Mouse (Mus musculus): ENCODE data around the gene Ergic1. TPM values are rescaled to one million over a fixed set of nuclear protein-coding genes. Genes with fewer than 3 reads are reported as not detected.
A peak's percentile ranks its signal among the peaks of the same experiment; 100 is the strongest.

Ergic1 gene
- total and polyA plus RNA-seq, 3 experiments = 53.6 to 64.4 (median 59.4) TPM

- Histone ChIP-seq H3K27ac (peak overlapping the region; percentile 12; the same call in 1 of the 2 replicates), H3K36me3 (ENCODE audit: control insufficient read depth, insufficient read depth, low read length) (no peaks in the 10 kb centered on the region), H3K9ac (ENCODE audit: low read depth, low read length) (no peak overlapping the region), H3K4me3 (no peak overlapping the region), H3K27me3 (ENCODE audit: control insufficient read depth, insufficient read depth, low read length) (no peaks in the 10 kb centered on the region), H3K79me2 (replicated peaks; ENCODE audit: control insufficient read depth, insufficient read depth, low read length) (no peaks in the 10 kb centered on the region), H3K4me1 (ENCODE audit: control insufficient read depth, insufficient read depth, low read length) (peaks cover 3% of the 10 kb centered on the region)
- intact Hi-C loops (cut with DNase I) = no loop called here
- TF ChIP-seq POLR2A (IDR thresholded peaks at IDR 0.05; ENCODE audit: insufficient read depth, low read depth, low read length) (no peak), CTCF (IDR thresholded peaks at IDR 0.05) (peak; percentile 22; the same call in 1 of the 2 replicates)
- WGBS = 66% methylated on average over 14 of the region's 14 CpGs
- DNase-seq = no peak
Measured at GRCm38 (mm10) chr17:26650451-26651363, 89.4 kb downstream of the Ergic1 start.

GRCm38 (mm10) chr17:26658854-26659572 lies 97.7 kb downstream of the Ergic1 start:
- no peak for TF ChIP-seq POLR2A (IDR thresholded peaks at IDR 0.05; ENCODE audit: insufficient read depth, low read depth, low read length)
- no peak for TF ChIP-seq CTCF (IDR thresholded peaks at IDR 0.05)
- TF ChIP-seq EP300 (IDR thresholded peaks at IDR 0.05; ENCODE audit: insufficient read depth, low read depth, low read length) = no peak
- Histone ChIP-seq H3K79me2 (replicated peaks; ENCODE audit: control insufficient read depth, insufficient read depth, low read length) (no peaks in the 10 kb centered on the region), H3K4me3 (no peak overlapping the region), H3K9ac (ENCODE audit: low read depth, low read length) (no peak overlapping the region), H3K27ac (no peak overlapping the region), H3K36me3 (ENCODE audit: control insufficient read depth, insufficient read depth, low read length) (no peaks in the 10 kb centered on the region), H3K27me3 (ENCODE audit: control insufficient read depth, insufficient read depth, low read length) (no peaks in the 10 kb centered on the region), H3K4me1 (ENCODE audit: control insufficient read depth, insufficient read depth, low read length) (peaks cover 5% of the 10 kb centered on the region)
- intact Hi-C loops (cut with DNase I) = no loop called here
- WGBS = 24% methylated on average over 21 of the region's 21 CpGs
- no peak for DNase-seq

GRCm38 (mm10) chr17:26659573-26659915 lies 98.3 kb downstream of the Ergic1 start:
- WGBS = 62% methylated on average over 3 of the region's 3 CpGs
- H3K9ac ChIP-seq (ENCODE audit: low read depth, low read length) = no peak overlapping the region

GRCm38 (mm10) chr17:26660192-26660912 lies 99.1 kb downstream of the Ergic1 start:
- DNase-seq = peak; percentile 78 to 84
- Histone ChIP-seq H3K4me1 (ENCODE audit: control insufficient read depth, insufficient read depth, low read length) (peaks cover 5% of the 10 kb centered on the region), H3K9ac (ENCODE audit: low read depth, low read length) (no peak overlapping the region)

More at GRCm38 (mm10) chr17:26659573-26659915, 98.3 kb downstream of the Ergic1 start:
- Histone ChIP-seq H3K79me2 (replicated peaks; ENCODE audit: control insufficient read depth, insufficient read depth, low read length) (no peaks in the 10 kb centered on the region), H3K27me3 (ENCODE audit: control insufficient read depth, insufficient read depth, low read length) (no peaks in the 10 kb centered on the region), H3K36me3 (ENCODE audit: control insufficient read depth, insufficient read depth, low read length) (no peaks in the 10 kb centered on the region), H3K27ac (no peak overlapping the region), H3K4me1 (ENCODE audit: control insufficient read depth, insufficient read depth, low read length) (peaks cover 5% of the 10 kb centered on the region), H3K4me3 (no peak overlapping the region)
- intact Hi-C loops (cut with DNase I) = no loop called here
- no peak for DNase-seq
- TF ChIP-seq POLR2A (IDR thresholded peaks at IDR 0.05; ENCODE audit: insufficient read depth, low read depth, low read length) (no peak), CTCF (IDR thresholded peaks at IDR 0.05) (no peak), EP300 (IDR thresholded peaks at IDR 0.05; ENCODE audit: insufficient read depth, low read depth, low read length) (no peak)

GRCm38 (mm10) chr17:26662204-26662603 lies 100.9 kb downstream of the Ergic1 start:
- Histone ChIP-seq H3K27ac (no peak overlapping the region), H3K4me3 (no peak overlapping the region), H3K27me3 (ENCODE audit: control insufficient read depth, insufficient read depth, low read length) (no peaks in the 10 kb centered on the region), H3K9ac (ENCODE audit: low read depth, low read length) (no peak overlapping the region), H3K79me2 (replicated peaks; ENCODE audit: control insufficient read depth, insufficient read depth, low read length) (no peaks in the 10 kb centered on the region), H3K4me1 (ENCODE audit: control insufficient read depth, insufficient read depth, low read length) (peaks cover 5% of the 10 kb centered on the region), H3K36me3 (ENCODE audit: control insufficient read depth, insufficient read depth, low read length) (no peaks in the 10 kb centered on the region)
- 71% methylated on average over 5 of the region's 5 CpGs for WGBS
- no peak for DNase-seq
- TF ChIP-seq CTCF (IDR thresholded peaks at IDR 0.05) (no peak), EP300 (IDR thresholded peaks at IDR 0.05; ENCODE audit: insufficient read depth, low read depth, low read length) (no peak), POLR2A (IDR thresholded peaks at IDR 0.05; ENCODE audit: insufficient read depth, low read depth, low read length) (no peak)
- intact Hi-C loops (cut with DNase I) = loop anchor here (5.0 kb wide), 2 partner anchors 115 to 225 kb away; no protein-coding TSS in a partner anchor

More at GRCm38 (mm10) chr17:26660192-26660912, 99.1 kb downstream of the Ergic1 start:
- peak; percentile 75 for TF ChIP-seq CTCF (IDR thresholded peaks at IDR 0.05)
- 0 out of 2 replicates have a peak, but pooled peaks have one; percentile 38 for TF ChIP-seq EP300 (IDR thresholded peaks at IDR 0.05; ENCODE audit: insufficient read depth, low read depth, low read length)
- no peak for TF ChIP-seq POLR2A (IDR thresholded peaks at IDR 0.05; ENCODE audit: insufficient read depth, low read depth, low read length)
- intact Hi-C loops (cut with DNase I) = loop anchor here (2.0 to 5.0 kb wide), 3 partner anchors 54 to 227 kb away; partner anchors contain the start of gene Crebrf
- Histone ChIP-seq H3K79me2 (replicated peaks; ENCODE audit: control insufficient read depth, insufficient read depth, low read length) (no peaks in the 10 kb centered on the region), H3K36me3 (ENCODE audit: control insufficient read depth, insufficient read depth, low read length) (no peaks in the 10 kb centered on the region), H3K4me3 (no peak overlapping the region), H3K27me3 (ENCODE audit: control insufficient read depth, insufficient read depth, low read length) (no peaks in the 10 kb centered on the region), H3K27ac (no peak overlapping the region)
- WGBS = 25% methylated on average over 21 of the region's 21 CpGs

Data from heart, adult 2 months (tissue).